Mouse (Mus musculus): ENCODE data around the gene Sema4f. TPM values are rescaled to one million over a fixed set of nuclear protein-coding genes. Genes with fewer than 3 reads are reported as not detected.

The Sema4f gene
- total and polyA plus RNA-seq, 3 experiments: 0.04 TPM; not detected in 2

DNA sequence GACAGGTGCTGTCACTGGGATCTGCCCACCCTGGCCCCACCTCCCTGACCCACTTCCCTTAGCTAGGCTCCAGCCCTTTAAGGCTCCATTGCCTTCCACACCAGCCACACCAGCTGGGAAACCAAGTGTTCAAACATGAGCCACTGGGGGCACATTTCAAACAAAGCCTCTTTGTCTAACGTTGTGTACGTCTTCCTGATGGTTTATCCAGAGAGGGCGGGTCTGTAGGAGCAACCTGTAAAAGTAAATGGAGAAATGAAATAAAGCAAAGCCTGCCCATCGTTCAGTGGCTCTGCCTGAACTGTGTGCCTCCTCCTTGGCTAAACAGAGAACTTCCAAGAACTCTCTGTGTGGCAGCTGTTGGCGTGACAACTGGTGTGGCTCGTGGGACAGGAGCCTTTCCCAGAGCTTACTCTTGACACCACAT, 64.0 kb downstream of the Sema4f start:
- H3K4me3 ChIP-seq (replicated peaks in 1 of 3; ENCODE audit: low read depth in 2 of 3, low read length in 2 of 3, poor library complexity in 1 of 3): no peak overlapping the region

DNA sequence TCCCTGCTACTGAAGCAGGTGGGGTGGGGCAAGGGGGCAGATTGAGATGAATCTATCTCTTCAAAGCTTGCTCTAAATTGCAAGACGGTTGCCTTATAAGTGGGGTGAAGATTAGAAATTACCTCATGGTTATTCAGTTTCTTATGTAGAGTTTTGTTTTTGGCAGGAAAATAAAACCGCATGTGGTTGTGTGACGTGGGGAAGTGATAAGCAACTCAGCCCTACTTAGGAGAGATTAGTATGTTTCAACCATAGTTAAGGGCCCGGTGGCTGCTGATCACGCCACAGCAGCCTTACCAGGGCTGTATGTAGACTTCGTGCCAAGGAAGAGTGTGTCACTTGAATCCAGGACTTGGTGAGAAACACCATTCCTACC, 67.2 kb downstream of the Sema4f start:
- H3K79me2 ChIP-seq (replicated peaks; ENCODE audit: control insufficient read depth, extremely low read depth, insufficient read depth, poor library complexity, severe bottlenecking): no peaks in the 10 kb centered on the region
- TF ChIP-seq CHD2 (IDR thresholded peaks at IDR 0.05; ENCODE audit: low read length) (no peak), NRF1 (IDR thresholded peaks at IDR 0.05; ENCODE audit: low read depth, low read length) (no peak), HCFC1 (IDR thresholded peaks at IDR 0.05; ENCODE audit: low read depth, low read length) (no peak), IRF4 (IDR thresholded peaks at IDR 0.05; ENCODE audit: low read depth, low read length) (no peak), EP300 (IDR thresholded peaks at IDR 0.05; ENCODE audit: low read length) (no peak), ELF1 (IDR thresholded peaks at IDR 0.05; ENCODE audit: low read depth, low read length) (no peak), USF1 (IDR thresholded peaks at IDR 0.05; ENCODE audit: low read depth, low read length) (no peak), ZNF384 (IDR thresholded peaks at IDR 0.05; ENCODE audit: low read depth, low read length) (no peak), GABPA (IDR thresholded peaks at IDR 0.05; ENCODE audit: insufficient replicate concordance, low read depth, low read length) (no peak), MAZ (IDR thresholded peaks at IDR 0.05; ENCODE audit: low read depth, low read length) (no peak), BHLHE40 (IDR thresholded peaks at IDR 0.05; ENCODE audit: low read depth, low read length) (no peak), KAT2A (IDR thresholded peaks at IDR 0.05; ENCODE audit: insufficient replicate concordance, low read length) (no peak), NELFE (IDR thresholded peaks at IDR 0.05; ENCODE audit: low read depth, low read length) (no peak), TBP (conservative IDR thresholded peaks at IDR 0.05; ENCODE audit: low read depth, low read length) (no peak), POLR2AphosphoS2 (IDR thresholded peaks at IDR 0.05; ENCODE audit: low read depth, low read length) (no peak), ETS1 (conservative IDR thresholded peaks at IDR 0.05; ENCODE audit: low read depth, low read length) (no peak), MYC (IDR thresholded peaks at IDR 0.05; ENCODE audit: low read depth, low read length) (no peak), ZMIZ1 (IDR thresholded peaks at IDR 0.05; ENCODE audit: low read depth, low read length) (no peak), TCF12 (IDR thresholded peaks at IDR 0.05; ENCODE audit: low read depth, low read length) (no peak)
- H3K4me3 ChIP-seq (replicated peaks in 1 of 3; ENCODE audit: low read depth in 2 of 3, low read length in 2 of 3, poor library complexity in 1 of 3): no peak overlapping the region
- H3K36me3 ChIP-seq (replicated peaks in 1 of 2; ENCODE audit: control insufficient read depth in 1 of 2, insufficient read depth in 1 of 2, low read length in 1 of 2): no peaks in the 10 kb centered on the region
- no peak overlapping the region for H3K4me2 ChIP-seq (ENCODE audit: insufficient read depth, low read depth, poor library complexity, severe bottlenecking)
- no peaks in the 10 kb centered on the region for H3K4me1 ChIP-seq (ENCODE audit: control insufficient read depth in 1 of 2, insufficient read depth in 2 of 2)
- no peak for DNase-seq (ENCODE audit: extremely low read depth)
- dilution Hi-C loops (cut with MboI; ENCODE audit: extremely low pct_ligation_motif_present, extremely low pct_unique_long_range_greater_than_20kb, low sequenced_read_pairs) (no loop called here), in situ Hi-C loops (cut with MboI; ENCODE audit: low pct_ligation_motif_present, low pct_unique_long_range_greater_than_20kb, low sequenced_read_pairs) (no loop called here)
- H3K9ac ChIP-seq (ENCODE audit: insufficient read depth, low read depth): no peak overlapping the region
- H3K27me3 ChIP-seq (replicated peaks): no peaks in the 10 kb centered on the region
- H3K9me3 ChIP-seq (replicated peaks; ENCODE audit: low read length): no peaks in the 10 kb centered on the region
- no peak overlapping the region for H3K27ac ChIP-seq (ENCODE audit: insufficient read depth, low read depth)

More for the DNA sequence above, 64.0 kb downstream of the Sema4f start:
- TF ChIP-seq ZNF384 (IDR thresholded peaks at IDR 0.05; ENCODE audit: low read depth, low read length) (no peak), HCFC1 (IDR thresholded peaks at IDR 0.05; ENCODE audit: low read depth, low read length) (no peak), NRF1 (IDR thresholded peaks at IDR 0.05; ENCODE audit: low read depth, low read length) (no peak)
- Histone ChIP-seq H3K27me3 (replicated peaks) (no peaks in the 10 kb centered on the region), H3K27ac (ENCODE audit: insufficient read depth, low read depth) (no peak overlapping the region), H3K36me3 (replicated peaks in 1 of 2; ENCODE audit: control insufficient read depth in 1 of 2, insufficient read depth in 1 of 2, low read length in 1 of 2) (no peaks in the 10 kb centered on the region), H3K4me1 (ENCODE audit: control insufficient read depth in 1 of 2, insufficient read depth in 2 of 2) (no peaks in the 10 kb centered on the region), H3K9me3 (replicated peaks; ENCODE audit: low read length) (no peaks in the 10 kb centered on the region), H3K4me2 (ENCODE audit: insufficient read depth, low read depth, poor library complexity, severe bottlenecking) (no peak overlapping the region), H3K79me2 (replicated peaks; ENCODE audit: control insufficient read depth, extremely low read depth, insufficient read depth, poor library complexity, severe bottlenecking) (no peaks in the 10 kb centered on the region), H3K9ac (ENCODE audit: insufficient read depth, low read depth) (no peak overlapping the region)
- dilution Hi-C loops (cut with MboI; ENCODE audit: extremely low pct_ligation_motif_present, extremely low pct_unique_long_range_greater_than_20kb, low sequenced_read_pairs): no loop called here
- no peak for DNase-seq (ENCODE audit: extremely low read depth)
- in situ Hi-C loops (cut with MboI; ENCODE audit: low pct_ligation_motif_present, low pct_unique_long_range_greater_than_20kb, low sequenced_read_pairs): no loop called here
